Mouse (Mus musculus) ovary, postnatal 36 days (tissue): Measurements from ENCODE around the gene Trir.

Experiments used
- DNase-seq: peaks from one replicate; pipeline ENCODE4 v3.0.0; 2022; ENCODE audit warnings: low spot score, mixed read lengths

Gene Trir

DNA sequence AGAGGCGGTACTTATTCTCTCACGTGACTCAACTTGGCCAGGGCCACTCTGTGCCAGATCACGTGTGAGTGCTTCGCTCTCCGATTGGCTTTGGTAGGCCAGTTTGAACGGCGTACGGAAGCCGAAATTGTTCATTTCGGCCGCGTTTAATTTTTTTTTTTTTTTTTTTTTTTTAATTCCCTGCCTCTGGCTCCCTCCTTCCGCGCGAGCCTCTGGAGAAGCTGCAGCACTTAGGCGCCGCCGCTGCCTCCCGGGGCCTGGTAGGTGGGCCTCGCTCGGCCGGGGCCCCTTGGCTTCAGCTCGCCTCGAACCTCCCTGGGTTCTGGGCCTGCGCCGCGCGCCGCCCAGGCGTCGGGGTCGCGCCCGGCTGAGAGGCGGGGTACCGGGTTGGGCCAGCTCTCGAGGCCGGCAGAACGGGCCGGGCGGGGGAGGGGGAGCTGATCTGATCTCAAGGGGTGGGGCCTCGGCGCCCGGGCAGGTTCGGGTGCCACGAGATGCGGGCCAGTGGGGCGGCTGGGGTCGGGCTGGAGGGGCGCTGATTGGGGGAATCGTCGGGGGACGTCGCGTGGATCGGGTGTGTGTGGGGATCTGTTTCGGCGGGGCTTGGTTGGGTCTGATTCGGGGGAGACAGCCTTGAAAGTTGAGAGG is 10.2 kb downstream of the Trir start, which contains the start of gene Tnpo2:
TSS of gene Tnpo2 (plus strand) at position 198 of the 648 bp plus-strand sequence.
- DNase-seq: peak; percentile 90

DNA sequence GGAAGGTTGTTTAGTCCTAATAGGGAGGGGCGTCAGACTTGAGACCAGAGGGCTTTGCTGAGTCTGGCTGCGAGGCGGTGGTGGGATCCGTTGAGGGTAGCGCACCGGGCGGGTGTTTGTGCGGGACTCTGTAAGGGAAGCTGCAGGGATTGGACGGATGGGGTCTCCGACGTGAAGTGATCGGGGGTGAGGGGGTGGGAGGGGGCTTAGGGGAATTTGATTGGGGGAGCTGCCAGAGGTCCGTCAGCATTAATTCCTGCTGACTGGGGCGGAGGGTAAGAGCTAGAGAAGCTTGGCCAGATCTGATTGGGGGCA is 10.7 kb downstream of the Trir start:
- DNase-seq: no peak

DNA sequence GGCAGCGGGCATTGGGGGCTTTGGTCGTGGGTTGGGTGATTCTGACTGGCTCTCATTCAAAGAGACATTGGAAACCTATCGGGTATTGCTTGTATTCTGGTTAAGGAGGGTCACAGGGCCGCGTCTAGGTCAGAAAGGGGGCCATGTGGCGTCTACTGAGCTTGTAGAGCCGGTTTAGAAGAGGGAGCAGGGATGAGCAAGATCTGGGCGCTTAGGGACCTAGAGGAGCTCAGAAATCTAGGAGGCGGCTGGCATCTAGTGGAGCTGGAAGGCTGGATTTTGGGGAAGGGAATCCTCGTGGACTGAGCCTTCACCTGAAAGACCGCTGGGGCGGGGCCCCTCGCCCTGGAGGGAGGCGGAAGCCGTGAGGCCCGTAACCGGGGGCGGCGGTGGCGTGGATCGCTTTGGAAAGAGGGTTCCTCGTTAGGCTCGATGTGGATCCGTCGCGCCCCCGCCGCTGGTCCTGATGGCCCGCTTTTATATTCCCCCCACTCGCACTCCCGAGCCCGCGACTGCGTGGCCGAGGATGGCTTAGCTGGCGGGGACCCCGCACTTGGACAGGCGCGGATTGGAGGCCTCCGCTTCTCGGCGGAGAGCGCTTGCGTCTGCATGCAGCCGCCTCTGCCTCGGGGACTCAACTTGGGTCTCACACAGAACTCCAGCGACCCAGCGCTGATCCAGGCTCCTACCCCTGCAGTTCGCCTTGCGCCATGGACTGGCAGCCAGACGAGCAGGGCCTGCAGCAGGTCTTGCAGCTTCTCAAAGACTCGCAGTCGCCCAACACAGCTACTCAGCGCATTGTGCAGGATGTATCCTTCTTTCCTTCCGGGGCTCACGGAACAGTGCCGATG is 11.3 kb downstream of the Trir start:
- DNase-seq: peak; percentile 54

DNA sequence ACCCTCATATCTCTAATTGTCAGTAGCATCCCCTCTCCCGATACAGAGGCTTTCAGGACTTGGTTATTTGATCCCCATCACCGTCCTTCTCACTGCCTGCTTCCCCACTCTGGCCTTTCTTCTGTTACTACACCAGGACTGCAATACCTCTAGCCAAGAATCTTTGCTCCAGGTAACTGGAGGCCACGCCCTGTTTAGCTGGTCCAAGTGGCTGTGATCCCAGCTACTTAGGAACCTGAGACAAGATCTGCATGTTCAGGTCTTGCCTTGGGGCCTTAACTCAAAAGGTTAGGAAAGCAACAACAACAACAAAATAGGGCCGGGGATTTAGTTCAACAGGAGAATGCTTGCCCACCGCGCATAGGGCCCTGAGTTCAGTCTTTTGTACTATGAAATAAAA is 17.0 kb downstream of the Trir start:
- DNase-seq: no peak

DNA sequence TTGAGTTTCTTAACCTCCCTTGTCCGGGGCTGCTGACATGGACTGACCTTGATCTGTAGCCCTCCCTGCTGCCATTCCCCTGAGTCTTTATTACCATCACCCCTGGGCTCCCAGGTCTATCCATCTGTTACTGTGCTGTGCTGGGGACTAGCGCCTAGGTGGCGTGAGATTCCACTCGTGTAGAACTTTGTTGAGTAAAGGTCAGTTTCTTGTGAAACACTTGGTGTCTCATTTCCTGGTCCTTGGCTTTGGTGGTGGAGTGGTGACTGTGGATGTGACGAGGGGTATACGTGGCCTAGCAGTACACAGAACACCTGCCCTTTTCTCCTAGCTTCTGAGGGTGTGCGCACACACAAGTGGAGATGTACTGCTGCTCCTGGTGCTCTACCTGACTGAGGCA is 30.7 kb downstream of the Trir start:
- DNase-seq: no peak

DNA sequence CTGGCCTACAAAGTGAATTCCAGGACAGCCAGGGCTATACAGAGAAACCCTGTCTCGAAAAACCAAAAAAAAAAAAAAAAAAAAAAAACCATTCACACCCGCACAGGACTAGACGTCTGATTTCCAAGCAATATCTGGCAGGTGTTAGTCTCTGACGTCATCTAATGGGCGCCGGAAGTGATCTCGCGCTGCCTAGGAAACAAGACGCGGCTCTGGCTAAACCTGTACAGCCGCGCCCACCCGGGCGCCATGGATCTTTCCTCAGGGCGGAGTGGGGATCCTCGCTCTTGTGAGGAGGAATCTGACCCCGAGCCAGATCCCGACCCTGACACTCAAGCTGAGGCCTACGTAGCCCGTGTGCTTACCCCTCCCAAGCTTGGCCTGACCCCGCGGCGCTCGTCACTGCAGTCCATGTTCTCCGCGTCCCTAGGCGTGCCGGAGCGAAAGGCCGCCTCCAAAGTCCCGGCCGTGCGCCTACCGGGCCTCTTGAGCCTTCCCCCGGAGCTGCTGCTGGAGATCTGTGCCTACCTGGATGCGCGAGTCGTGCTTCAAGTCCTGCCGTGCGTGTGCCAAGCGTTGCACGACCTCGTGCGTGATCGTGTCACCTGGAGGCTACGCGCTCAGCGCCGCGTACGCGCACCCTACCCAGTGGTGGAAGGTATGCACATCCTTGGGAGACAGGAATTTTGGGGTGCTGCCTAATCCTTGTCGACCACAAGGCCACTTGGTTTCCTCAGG is 33.4 kb downstream of the Trir start, which contains the start of gene Fbxw9:
TSS of gene Fbxw9 (plus strand) at position 177 of the 738 bp plus-strand sequence.
- DNase-seq: peak; percentile 82

DNA sequence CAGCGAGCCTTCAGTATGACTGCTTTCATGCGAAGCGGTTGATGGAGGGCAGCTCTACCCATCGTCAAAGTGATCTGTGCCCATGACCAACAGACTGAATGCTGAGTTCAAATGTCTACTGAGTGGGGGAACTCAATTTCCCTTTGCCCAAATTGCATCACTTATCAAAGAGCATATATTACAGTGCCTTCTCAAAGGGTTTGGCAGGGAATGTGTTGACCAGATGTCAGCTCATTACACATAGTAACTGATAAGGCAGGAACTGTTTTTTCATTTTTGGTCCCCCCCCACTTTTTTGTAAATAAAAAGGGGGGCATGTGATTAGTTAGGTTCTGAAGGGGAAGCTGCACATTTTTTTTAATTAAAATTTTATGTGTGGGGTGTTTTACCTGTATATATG is 36.0 kb downstream of the Trir start:
- no peak for DNase-seq

DNA sequence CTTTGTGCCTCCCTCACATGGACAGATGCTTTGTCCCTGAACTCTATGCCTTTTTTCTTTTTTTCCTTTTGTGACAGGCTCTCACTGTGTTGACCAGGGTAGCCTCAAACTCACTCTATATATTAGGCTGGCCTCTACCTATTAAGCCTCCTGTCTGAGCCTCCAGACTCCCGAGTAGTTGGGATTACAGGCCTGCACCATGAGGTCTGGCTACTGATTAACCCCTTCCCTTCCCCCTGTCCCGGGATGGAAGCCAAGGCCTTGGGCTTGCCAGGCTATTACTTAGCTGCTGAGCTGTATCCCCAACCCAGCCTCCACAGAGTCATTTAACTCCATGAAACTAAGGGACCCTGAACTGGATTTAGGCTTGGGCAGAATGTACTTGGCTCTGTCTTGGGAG is 38.6 kb downstream of the Trir start:
- no peak for DNase-seq

DNA sequence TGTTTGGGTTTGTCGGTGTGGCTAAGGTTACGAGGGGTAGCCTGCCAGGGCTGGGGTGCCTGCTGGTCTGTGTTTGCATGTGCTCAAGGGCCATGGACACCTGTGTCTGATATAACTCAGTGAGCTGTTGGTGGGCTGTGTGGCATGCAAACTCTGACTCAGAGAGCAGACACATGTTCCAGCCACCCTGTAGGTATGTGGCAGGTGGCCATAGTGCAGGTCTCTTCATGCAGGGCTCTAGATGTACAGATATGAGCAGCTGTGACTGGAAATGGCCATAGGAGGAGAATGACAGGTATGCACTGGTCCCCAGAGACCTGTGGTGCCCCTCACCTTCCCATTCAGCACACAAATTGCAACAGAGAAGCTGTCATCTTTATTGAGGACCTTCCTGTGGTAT is 40.5 kb downstream of the Trir start:
- DNase-seq: no peak

DNA sequence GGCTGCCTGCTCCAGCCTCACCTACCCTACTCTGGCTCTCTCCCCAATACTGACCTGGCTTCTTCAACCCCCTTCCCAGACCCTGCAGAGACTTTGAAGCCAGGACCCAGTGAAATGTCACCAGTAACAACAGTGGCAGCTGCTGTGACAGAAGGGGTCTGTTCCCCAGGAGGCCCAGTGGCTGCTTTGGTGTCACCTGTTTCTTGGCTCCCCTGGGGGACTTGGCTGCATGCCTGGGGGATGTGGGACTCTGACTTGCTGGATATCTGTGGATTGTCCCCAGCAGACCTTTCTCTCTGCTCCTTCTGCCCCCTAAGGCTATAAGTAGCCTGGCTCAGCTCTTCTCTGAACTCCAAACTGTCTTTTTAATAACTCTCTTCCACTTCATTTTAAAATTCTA is 41.4 kb downstream of the Trir start, which contains the start of gene Gm5741:
TSS of gene Gm5741 (minus strand) at position 1 of the 400 bp plus-strand sequence.
- no peak for DNase-seq

DNA sequence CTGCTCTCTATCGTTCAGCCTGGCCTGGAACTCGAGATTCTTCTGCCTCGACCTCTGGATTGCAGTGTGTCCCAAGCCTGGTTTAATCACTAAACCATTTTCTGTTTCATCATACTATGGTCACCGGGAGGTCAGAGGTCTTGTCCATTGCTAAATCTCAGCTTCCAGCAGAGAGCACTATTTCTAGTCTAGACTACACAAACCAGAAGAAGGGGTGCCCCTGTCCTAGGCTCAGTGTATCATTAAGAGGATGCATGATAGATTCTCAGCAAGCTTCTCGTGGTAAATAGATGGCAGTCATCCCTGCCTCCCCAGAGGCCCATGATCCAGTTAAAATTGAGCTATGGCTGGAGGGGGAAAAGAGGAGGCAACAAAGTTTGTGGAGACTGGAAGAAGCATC is 44.4 kb downstream of the Trir start:
- DNase-seq: no peak

DNA sequence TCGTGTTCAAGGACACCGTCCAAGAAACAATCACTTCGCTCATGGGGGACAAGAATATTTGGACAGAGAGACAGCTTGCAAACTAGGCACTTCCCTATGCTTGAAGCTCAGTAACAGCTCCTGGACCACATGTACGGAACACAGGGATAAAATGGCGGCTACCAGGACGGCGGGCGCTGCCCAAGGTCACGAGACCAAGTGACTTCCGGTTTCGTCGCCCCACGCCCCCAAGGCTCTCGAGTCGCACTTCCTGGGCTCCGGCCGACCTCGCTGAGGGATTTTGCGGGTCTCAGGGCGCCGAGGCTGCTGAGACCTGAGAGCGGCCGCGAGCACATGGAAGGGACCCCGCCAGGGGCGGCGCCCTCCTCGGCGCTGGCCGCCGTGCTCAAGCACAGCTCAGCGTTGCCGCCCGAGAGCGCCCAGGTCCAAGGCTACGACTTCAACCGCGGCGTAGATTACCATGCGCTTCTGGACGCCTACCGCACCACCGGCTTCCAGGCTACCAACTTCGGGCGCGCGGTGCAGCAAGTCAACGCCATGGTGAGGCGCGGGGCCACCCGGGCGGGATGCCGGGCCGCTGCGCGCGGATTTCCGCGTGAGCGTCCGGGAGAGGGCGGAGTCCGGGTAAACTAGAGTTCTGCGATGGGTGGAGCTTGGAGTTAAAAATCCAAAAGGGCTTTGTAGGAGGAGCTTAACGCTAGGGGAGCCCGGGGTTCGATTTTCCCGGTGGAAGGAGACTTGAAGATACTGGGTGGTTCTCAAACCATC is 45.1 kb downstream of the Trir start, which contains the start of gene Dhps:
TSS of gene Dhps (plus strand) at position 244 of the 768 bp plus-strand sequence.
- DNase-seq: peak; percentile 91

DNA sequence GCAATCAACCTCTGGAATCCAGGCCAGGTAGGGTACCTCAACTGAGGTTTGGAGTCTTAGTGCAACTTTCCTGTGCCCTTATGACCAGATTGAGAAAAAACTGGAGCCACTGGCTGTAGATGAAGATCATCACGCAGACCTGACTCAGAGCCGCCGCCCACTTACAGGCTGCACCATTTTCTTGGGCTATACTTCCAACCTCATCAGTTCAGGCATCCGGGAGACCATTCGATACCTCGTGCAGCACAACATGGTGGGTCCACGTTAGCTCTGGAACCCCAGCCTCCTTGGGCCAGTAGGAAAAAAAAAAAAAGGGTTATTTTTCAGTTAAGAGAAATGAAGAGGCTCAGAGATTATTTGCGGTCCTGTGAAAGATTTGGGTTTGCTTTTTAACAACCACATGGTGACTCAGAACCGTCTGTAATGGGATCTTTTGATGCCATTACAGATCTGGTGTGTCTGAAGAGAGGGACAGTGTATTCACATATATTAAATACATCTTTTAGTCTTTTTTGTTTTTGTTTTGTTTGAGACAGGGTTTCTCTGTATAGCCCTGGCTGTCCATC is 45.8 kb downstream of the Trir start:
- no peak for DNase-seq

DNA sequence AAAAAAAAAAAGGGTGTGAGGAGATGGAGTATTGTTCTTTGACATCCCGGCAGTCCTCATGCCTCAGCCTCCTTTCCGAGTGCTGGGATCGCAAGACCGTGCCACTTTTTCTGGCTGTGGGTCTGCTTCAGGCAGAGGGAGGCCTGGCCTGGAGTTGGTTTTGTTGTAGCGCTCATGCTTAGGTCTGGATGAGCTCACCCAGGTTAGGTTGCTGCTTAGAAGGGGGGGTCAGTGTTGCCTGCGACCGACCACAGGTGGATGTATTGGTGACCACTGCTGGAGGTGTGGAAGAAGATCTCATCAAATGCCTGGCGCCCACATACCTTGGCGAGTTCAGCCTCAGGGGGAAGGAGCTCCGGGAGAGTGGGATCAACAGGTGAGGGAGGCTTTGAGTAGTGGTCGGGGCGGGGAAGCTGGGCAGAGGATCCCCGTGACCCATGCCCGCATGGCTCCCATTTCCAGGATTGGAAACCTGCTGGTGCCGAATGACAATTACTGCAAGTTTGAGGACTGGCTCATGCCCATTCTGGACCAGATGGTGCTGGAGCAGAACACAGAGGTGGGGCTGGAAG is 46.5 kb downstream of the Trir start:
- DNase-seq: no peak

DNA sequence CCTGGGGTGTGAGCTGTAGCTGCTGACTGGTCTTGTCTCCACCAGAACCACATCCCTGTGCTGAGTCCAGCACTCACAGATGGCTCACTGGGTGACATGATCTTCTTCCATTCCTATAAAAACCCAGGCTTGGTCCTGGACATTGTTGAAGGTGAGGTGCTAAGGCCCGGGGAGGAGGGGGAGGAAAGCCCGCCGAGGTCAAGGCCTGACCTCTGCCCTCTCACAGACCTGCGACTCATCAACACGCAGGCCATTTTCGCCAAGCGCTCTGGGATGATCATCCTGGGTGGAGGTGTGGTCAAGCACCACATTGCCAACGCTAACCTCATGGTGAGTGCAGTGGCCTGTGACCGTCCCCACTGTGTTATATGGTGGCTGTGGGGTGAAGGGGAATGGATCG is 47.5 kb downstream of the Trir start:
- DNase-seq: no peak

DNA sequence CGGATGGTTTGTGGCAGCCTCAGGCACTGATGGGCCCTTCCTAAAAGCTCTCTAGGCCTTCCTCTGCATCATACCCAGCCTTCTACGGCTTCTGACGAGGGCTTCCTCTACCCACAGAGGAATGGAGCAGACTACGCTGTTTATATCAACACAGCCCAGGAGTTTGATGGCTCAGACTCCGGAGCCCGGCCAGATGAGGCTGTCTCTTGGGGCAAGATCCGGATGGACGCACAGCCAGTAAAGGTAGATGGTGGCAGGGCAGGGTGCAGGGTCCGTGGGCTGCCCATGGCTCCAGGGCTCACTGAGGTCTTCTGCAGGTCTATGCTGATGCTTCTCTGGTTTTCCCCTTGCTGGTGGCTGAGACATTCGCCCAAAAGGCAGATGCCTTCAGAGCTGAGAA is 48.0 kb downstream of the Trir start:
- DNase-seq: no peak

DNA sequence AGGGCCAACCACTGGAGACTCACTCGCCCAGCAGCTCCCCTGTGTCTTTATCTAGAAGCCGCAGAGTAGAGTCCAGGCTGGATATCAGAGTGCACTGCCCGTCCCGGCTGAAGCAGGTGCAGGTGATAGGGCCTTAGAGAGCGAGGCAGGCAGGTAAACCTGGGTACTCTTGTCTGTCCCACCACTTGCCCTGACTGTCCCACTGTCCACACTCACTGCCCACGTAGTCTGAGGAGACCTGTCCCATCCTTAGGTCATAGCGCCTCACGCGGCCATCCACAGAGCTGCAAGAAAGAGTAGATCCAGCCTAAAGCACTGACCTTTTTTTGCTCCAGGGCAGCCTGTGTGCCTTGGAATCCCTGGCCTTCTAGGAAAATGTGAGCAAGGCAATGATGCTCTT is 49.4 kb downstream of the Trir start:
- peak; percentile 42 for DNase-seq

DNA sequence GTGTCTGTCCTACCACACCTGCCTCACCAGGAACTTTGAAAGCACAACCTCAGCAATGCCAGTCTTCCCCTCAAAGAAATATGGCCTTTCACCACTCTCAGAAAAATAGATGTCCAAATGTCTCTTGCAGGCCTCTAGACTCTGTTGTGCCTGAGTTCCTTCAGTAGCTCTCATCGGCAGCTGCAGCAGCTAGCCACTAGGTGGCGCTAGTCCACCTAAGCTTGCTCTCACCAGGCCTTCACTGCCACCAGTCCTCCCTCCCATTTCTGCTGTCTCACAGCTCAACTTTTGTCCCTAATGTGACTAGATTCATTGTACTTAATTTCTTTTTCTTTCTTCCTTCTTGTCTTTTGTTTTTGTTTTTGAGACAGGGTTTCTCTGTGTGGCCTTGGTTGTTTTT is 50.4 kb downstream of the Trir start:
- DNase-seq: peak; percentile 71
